ENCODE assay signal across 27 mouse cellular contexts in genomic region chr13:79251269-79251668, GRCm38 (mm10).
A peak's percentile ranks its signal among the peaks of the same experiment; 100 is the strongest.
DNase-seq lines count a peak whose midpoint lies in the region; ATAC-seq and TF ChIP-seq lines count a peak whose summit lies in the region.
"Had no signal": no experiment of that assay in that cellular context is flagged by ENCODE, and none has a peak within 500 bp of the region (broad histone marks: within the 10 kb centered on the region; RNA-seq: fewer than 3 reads in every experiment).

No protein-coding gene starts in this region.

- no peak overlapping the region for H3K9ac ChIP-seq in forebrain, embryonic 13.5 days
- no peak overlapping the region for H3K9ac ChIP-seq in forebrain, postnatal 0 days
- H3K9ac ChIP-seq in midbrain, embryonic 12.5 days (replicated peaks), result no peak overlapping the region
- H3K9ac ChIP-seq in midbrain, embryonic 11.5 days (ENCODE audit: low read length), result no peak overlapping the region
- H3K9ac ChIP-seq: embryonic facial prominence, embryonic 12.5 days; heart, embryonic 13.5 days; liver, embryonic 14.5 days; neural tube, embryonic 13.5 days had no signal

- H3K4me3 ChIP-seq in forebrain, embryonic 13.5 days, result no peak overlapping the region
- H3K4me3 ChIP-seq in forebrain, postnatal 0 days (ENCODE audit: low read depth, low read length), result no peak overlapping the region
- H3K4me3 ChIP-seq in midbrain, embryonic 12.5 days, result no peak overlapping the region
- H3K4me3 ChIP-seq in midbrain, embryonic 11.5 days (ENCODE audit: low read depth, low read length), result no peak overlapping the region
- H3K4me3 ChIP-seq: embryonic facial prominence, embryonic 12.5 days; heart, embryonic 13.5 days; midbrain, embryonic 10.5 days; neural tube, embryonic 13.5 days had no signal

- TF ChIP-seq CTCF in forebrain, postnatal 0 days (IDR thresholded peaks at IDR 0.05; ENCODE audit: low read depth), result no peak

- H3K36me3 ChIP-seq in forebrain, embryonic 13.5 days (ENCODE audit: poor library complexity, severe bottlenecking), result no peaks in the 10 kb centered on the region
- H3K36me3 ChIP-seq in forebrain, postnatal 0 days (ENCODE audit: insufficient read depth), result no peaks in the 10 kb centered on the region
- H3K36me3 ChIP-seq in midbrain, embryonic 12.5 days, result no peaks in the 10 kb centered on the region
- no peaks in the 10 kb centered on the region for H3K36me3 ChIP-seq in midbrain, embryonic 11.5 days (ENCODE audit: control insufficient read depth, insufficient read depth, low read length)
- H3K36me3 ChIP-seq: embryonic facial prominence, embryonic 12.5 days; heart, embryonic 13.5 days; midbrain, embryonic 10.5 days; neural tube, embryonic 13.5 days had no signal

- ATAC-seq in forebrain, embryonic 13.5 days, result peak; percentile 57; the same call in 1 of the 2 replicates
- no peak for ATAC-seq in forebrain, postnatal 0 days
- ATAC-seq in midbrain, embryonic 12.5 days (ENCODE audit: low FRiP score, low read depth), result peak; percentile 52; the same call in 1 of the 2 replicates
- ATAC-seq in midbrain, embryonic 11.5 days (ENCODE audit: low FRiP score), result no peak
- ATAC-seq: inflammation-experienced regulatory T-cells, adult 6 months had no signal

- no peaks in the 10 kb centered on the region for H3K27me3 ChIP-seq in forebrain, embryonic 13.5 days
- no peaks in the 10 kb centered on the region for H3K27me3 ChIP-seq in forebrain, postnatal 0 days (ENCODE audit: insufficient read depth, low read length)
- no peaks in the 10 kb centered on the region for H3K27me3 ChIP-seq in midbrain, embryonic 12.5 days
- no peaks in the 10 kb centered on the region for H3K27me3 ChIP-seq in midbrain, embryonic 11.5 days (ENCODE audit: control insufficient read depth, insufficient read depth, low read length)
- H3K27me3 ChIP-seq: embryonic facial prominence, embryonic 12.5 days; heart, embryonic 13.5 days; neural tube, embryonic 13.5 days had no signal

- no peaks in the 10 kb centered on the region for H3K9me3 ChIP-seq in forebrain, embryonic 13.5 days (replicated peaks)
- H3K9me3 ChIP-seq in forebrain, postnatal 0 days (ENCODE audit: low read length), result no peaks in the 10 kb centered on the region
- no peaks in the 10 kb centered on the region for H3K9me3 ChIP-seq in midbrain, embryonic 12.5 days
- no peaks in the 10 kb centered on the region for H3K9me3 ChIP-seq in midbrain, embryonic 11.5 days (ENCODE audit: control insufficient read depth, low read length)
- H3K9me3 ChIP-seq: embryonic facial prominence, embryonic 12.5 days; heart, embryonic 13.5 days; midbrain, embryonic 10.5 days; neural tube, embryonic 13.5 days had no signal

- DNase-seq in forebrain, postnatal 0 days, result no peak
- DNase-seq in midbrain, embryonic 11.5 days (ENCODE audit: low spot score, missing footprints), result no peak
- peak; percentile 11 for DNase-seq in mesoderm, embryonic 11.5 days (ENCODE audit: low read depth, low spot score)
- DNase-seq in retina, embryonic 14.5 days (ENCODE audit: low spot score), result peak; percentile 33
- DNase-seq in layer of hippocampus, adult 18-20 months (ENCODE audit: low spot score in 2 of 2), result no peak
- DNase-seq: adrenal gland, postnatal 25 days; B cell, adult 2 months; cerebellum, adult 18-20 months; cerebellum, postnatal 10 days; gastrocnemius, postnatal 10 days; heart, postnatal 10 days; kidney, adult 11 months; kidney, postnatal 14 days; liver; lung, adult 2 months; lung, postnatal 10 days; right cerebral cortex, adult 18-20 months; spleen, adult 18-20 months; thymus, postnatal 14 days had no signal

- H3K27ac ChIP-seq in forebrain, embryonic 13.5 days, result no peak overlapping the region
- no peak overlapping the region for H3K27ac ChIP-seq in forebrain, postnatal 0 days (ENCODE audit: low read depth, low read length)
- no peak overlapping the region for H3K27ac ChIP-seq in midbrain, embryonic 12.5 days (replicated peaks)
- no peak overlapping the region for H3K27ac ChIP-seq in midbrain, embryonic 11.5 days (ENCODE audit: low read depth, low read length)
- H3K27ac ChIP-seq: embryonic facial prominence, embryonic 12.5 days; heart, embryonic 13.5 days; liver, embryonic 14.5 days; midbrain, embryonic 10.5 days; neural tube, embryonic 13.5 days had no signal

- no peak overlapping the region for H3K4me2 ChIP-seq in forebrain, embryonic 13.5 days
- H3K4me2 ChIP-seq in forebrain, postnatal 0 days (ENCODE audit: low read depth), result no peak overlapping the region
- no peak overlapping the region for H3K4me2 ChIP-seq in midbrain, embryonic 12.5 days (replicated peaks)
- no peak overlapping the region for H3K4me2 ChIP-seq in midbrain, embryonic 11.5 days
- H3K4me2 ChIP-seq: embryonic facial prominence, embryonic 12.5 days; heart, embryonic 13.5 days; neural tube, embryonic 13.5 days had no signal

- 39% methylated on average over 1 of the region's 1 CpGs for WGBS in forebrain, embryonic 13.5 days
- WGBS in forebrain, postnatal 0 days, result 52% methylated on average over 1 of the region's 1 CpGs
- 79% methylated on average over 1 of the region's 1 CpGs for WGBS in midbrain, embryonic 12.5 days
- 79% methylated on average over 1 of the region's 1 CpGs for WGBS in midbrain, embryonic 11.5 days

- peaks cover 10% of the 10 kb centered on the region for H3K4me1 ChIP-seq in forebrain, embryonic 13.5 days
- no peaks in the 10 kb centered on the region for H3K4me1 ChIP-seq in forebrain, postnatal 0 days (ENCODE audit: insufficient read depth)
- no peaks in the 10 kb centered on the region for H3K4me1 ChIP-seq in midbrain, embryonic 12.5 days
- no peaks in the 10 kb centered on the region for H3K4me1 ChIP-seq in midbrain, embryonic 11.5 days (ENCODE audit: control insufficient read depth, insufficient read depth, low read length)
- H3K4me1 ChIP-seq: embryonic facial prominence, embryonic 12.5 days; heart, embryonic 13.5 days; midbrain, embryonic 10.5 days had no signal

Comparison
In these comparisons a context has a peak if more than half of its experiments do, and no peak if none do; other contexts are left out.
1. ATAC-seq: peak in forebrain, embryonic 13.5 days (single experiment) and midbrain, embryonic 12.5 days (single experiment); none in forebrain, postnatal 0 days (single experiment) and midbrain, embryonic 11.5 days (single experiment).
2. DNase-seq: peak in mesoderm, embryonic 11.5 days (single experiment) and retina, embryonic 14.5 days (single experiment); none in forebrain, postnatal 0 days (single experiment), midbrain, embryonic 11.5 days (single experiment) and layer of hippocampus, adult 18-20 months (0 of 2).